Mouse (Mus musculus) right cerebral cortex, postnatal 36 days (tissue): ENCODE measurements at regions not wholly inside any gene's neighbourhood (a gene's known extent, or its start where the extent isn't known, plus 50 kb on each side); places are given as distances from the start of the nearest gene placed in this dataset.

ENCODE experiments used
- DNase-seq, 2 experiments: peaks; one replicate each; pipeline ENCODE4 v3.0.0; 2022; ENCODE audit warnings: low spot score in 2 of 2, mixed read lengths in 1 of 2

- DNase-seq, result no peak
Observed at GRCm38 (mm10) chr9:115547625-115548325, 237.6 kb upstream of the Stt3b start.

DNA sequence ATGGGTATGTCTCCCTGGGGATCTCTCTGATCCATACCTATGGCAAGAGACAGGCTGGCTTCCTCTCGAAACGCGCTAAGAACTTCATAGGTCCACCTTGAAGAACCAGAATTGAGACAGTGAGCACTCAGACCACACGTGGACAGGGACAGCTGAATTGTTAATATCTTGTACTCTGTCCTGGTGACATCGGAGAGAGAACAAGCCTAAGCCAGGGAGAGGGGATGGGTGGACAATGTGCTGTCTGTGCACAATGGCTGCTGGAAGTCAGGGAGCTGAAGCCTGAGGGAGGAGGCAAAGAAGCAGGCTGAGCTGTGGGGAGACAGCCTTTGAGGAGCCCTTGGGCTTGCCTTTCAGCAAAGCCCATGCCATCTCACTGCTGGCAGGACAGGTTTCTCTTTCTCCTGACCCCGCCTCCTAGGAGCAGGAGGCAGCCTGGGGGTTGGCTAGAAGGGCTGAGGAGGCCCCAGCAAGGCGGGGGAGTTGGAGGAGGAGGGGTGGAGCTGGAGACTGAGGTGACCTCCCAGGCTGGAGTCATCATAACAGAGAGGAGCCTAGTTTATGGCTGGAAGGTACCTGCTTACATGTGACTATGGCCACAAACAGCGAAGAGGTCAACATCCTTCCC, 238.6 kb upstream of the Stt3b start:
- no peak for DNase-seq

DNA sequence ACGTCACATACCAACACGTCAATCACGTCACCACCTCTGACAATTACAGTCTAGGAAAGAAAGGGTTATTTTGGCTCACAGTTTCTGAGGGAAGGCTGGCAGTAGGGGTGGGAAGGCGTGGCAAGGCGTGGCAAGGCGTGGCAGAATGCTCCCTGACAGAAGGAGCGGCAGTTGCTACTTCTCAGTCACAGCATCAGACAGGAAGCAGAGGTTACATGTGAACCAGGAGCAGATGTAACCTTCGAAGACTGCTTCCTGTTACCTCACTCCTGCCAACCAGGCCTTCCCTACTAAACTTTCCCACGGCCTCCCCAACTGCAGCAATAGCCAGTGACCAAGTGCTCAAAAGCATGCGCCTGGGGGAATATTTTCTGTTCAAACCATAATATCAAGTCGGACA, 240.9 kb upstream of the Stt3b start:
- no peak for DNase-seq

GRCm38 (mm10) chr9:115551501-115551900, 241.3 kb upstream of the Stt3b start:
- DNase-seq, result no peak

GRCm38 (mm10) chr9:115558131-115558530, 247.9 kb upstream of the Stt3b start:
- peak; percentile 19 to 43 for DNase-seq

- no peak for DNase-seq
Observed at GRCm38 (mm10) chr9:115559521-115559920, 249.3 kb upstream of the Stt3b start.

- DNase-seq, result no peak
Observed at GRCm38 (mm10) chr9:115561207-115561606, 251.0 kb upstream of the Stt3b start.

DNA sequence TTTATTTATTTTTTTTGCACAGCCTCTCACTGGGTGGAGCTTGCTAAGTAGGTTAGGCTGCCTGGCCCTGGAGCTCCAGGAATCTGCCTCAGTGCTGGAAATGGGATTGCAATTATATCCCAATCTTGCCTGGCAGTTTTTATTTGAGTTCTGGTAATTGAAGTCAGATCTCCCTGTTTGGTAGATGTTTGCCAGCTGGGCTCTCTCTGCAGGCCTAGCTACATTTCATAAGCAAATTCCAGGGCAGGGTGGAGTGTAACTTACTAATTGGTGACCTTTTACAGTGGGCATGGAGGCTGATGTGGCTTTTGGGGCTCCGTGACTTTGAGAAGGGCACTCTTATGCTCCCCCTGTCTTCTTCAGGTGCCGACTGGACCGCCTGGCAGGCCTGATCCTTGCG, 252.6 kb upstream of the Stt3b start:
- DNase-seq, result no peak

GRCm38 (mm10) chr9:115564366-115564765, 254.1 kb upstream of the Stt3b start:
- peak; percentile 6 to 7 for DNase-seq

DNA sequence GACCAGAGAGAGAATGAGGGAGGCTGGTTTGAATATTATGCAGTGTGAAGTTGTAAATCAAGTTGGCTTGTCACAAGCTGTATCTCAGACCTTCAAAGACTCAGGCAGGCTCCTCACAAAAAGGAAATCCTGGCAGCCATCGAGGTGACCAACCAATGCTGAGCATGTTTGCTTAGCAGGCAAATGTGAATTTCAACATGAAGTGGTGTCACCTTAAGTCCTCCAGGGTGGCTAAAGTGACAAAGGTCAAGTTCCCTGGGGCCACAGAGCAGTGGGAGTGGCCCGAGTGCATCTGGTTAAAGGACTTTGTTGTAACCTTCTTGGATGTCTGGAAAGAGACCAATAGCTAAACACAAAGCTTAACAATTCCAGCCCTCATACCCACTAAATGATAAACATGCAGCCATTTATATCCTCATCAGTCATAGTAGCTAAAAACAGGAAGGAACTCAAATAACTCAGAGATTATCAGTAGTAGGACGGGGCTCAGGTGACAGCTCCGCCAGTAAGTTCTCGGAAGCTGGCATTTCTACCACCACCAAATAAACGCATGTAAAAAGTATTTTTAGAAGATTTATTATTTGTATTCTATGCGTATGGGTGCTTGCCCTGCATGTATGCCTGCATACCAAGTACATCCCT, 258.6 kb upstream of the Stt3b start:
- DNase-seq, result no peak

DNA sequence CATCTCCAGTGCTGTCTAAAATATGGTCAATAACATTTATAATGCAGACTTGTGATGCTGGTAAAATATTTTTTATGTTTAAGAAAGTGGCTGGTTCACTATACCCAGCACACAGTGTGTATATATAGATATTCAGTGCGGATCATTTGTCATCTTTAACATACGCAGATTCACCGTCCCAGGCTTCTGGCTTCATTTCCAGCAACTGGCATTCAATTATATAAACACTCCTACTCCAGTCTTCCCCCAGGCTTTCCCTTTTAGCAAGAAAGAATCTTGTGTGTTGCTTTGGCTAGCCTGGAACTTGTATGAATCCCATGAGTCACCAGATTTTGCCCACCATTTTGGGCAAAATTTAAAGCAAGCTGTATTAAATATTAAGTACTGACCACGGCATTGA, 260.8 kb upstream of the Stt3b start:
- DNase-seq, result peak; percentile 7 to 47

DNA sequence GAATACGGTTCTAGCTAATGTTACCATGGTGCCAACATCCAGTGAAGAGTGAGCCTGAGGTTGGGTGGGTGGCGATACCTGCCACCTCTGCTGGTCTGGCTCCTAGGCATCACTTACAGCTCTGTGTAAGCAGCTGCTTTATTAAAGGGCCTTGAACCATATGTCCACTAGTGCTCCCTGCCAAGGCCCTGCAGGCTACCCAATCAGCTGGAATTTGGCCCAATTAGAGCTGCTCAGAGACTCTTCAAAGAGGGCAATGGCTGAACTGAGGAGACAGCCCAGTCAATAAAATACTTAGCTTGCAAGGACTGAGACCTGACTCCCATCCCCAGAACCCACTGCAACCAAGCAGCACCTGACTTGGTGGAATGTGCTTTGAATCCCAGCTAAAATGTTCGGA, 270.9 kb upstream of the Stt3b start:
- no peak for DNase-seq

- no peak for DNase-seq
Observed at GRCm38 (mm10) chr9:115583548-115583947, 273.3 kb upstream of the Stt3b start.

GRCm38 (mm10) chr9:115584874-115585273, 274.7 kb upstream of the Stt3b start:
- DNase-seq, result no peak

DNA sequence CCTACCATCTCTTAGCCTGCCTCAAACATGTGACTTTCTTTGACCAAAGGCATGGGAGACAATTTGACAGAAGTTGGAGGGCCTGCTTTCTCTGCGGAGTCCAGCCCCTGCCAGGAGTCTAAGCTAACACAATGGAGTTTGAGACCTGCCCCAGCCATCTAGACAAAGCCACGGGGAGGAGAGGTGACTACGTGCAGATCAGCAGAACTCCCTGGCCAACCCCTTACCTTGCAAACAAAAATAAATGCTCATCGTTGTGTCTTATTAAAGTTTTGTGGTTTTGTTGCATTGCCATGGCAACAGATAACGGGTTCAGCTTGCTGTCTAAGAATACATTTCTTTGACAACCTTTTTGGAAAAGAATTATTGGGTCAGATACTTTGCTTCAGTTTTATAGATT, 282.2 kb upstream of the Stt3b start:
- no peak for DNase-seq

- DNase-seq, result no peak
Observed at GRCm38 (mm10) chr9:115600228-115600627, 290.0 kb upstream of the Stt3b start.

DNA sequence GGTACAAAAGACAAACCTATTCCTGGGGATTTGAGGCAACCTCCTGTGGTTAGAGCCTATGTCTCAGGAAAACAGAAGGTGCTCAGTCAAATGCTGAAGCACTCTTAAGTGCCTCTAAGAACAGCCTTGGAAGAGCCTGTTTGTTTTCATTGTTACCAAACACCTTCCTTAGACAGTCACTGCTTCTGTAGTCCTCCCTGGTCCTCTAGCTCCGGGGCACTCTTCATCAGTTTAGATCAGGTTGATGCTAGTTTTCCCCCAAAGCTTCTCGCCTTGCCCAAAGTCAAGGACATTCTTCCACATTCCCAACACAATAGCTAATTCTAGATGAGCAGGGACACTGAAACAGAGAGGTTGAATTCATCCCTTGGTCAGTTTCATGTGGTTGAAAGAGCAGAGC, 290.6 kb upstream of the Stt3b start:
- DNase-seq, result no peak

GRCm38 (mm10) chr9:115602772-115603171, 292.6 kb upstream of the Stt3b start:
- no peak for DNase-seq

- peak; percentile 32 to 53 for DNase-seq
Observed at GRCm38 (mm10) chr9:115604450-115604849, 294.2 kb upstream of the Stt3b start.

- no peak for DNase-seq
Observed at GRCm38 (mm10) chr9:115604968-115605682, 294.9 kb upstream of the Stt3b start.

GRCm38 (mm10) chr9:115607961-115608360, 297.7 kb upstream of the Stt3b start:
- no peak for DNase-seq

- no peak for DNase-seq
Observed at GRCm38 (mm10) chr9:115608377-115608776, 298.2 kb upstream of the Stt3b start.
